Mouse (Mus musculus) A20 (cell line): ENCODE data around the gene Syngr2.

Experiments
- DNase-seq: peaks from one replicate; pipeline ENCODE4 v3.0.0-alpha.2; 2011; ENCODE audit warnings: low read depth, low spot score

Gene Syngr2

GRCm38 (mm10) chr11:117863174-117863856 is 53.8 kb downstream of the Syngr2 start:
- no peak for DNase-seq
